Mouse (Mus musculus): ENCODE data around the gene Gm10645. TPM values are rescaled to one million over a fixed set of nuclear protein-coding genes. Genes with fewer than 3 reads are reported as not detected.

The Gm10645 gene
- polyA plus RNA-seq, 1 experiment from 2014 or later: 0.69 TPM

GRCm38 (mm10) chr8:83181851-83182482 lies 16.0 kb upstream of the Gm10645 start:
- peaks cover 96% of the 10 kb centered on the region for H3K79me2 ChIP-seq (ENCODE audit: inconsistent target)
- H3K27ac ChIP-seq: no peak overlapping the region
- no peak overlapping the region for H3K4me3 ChIP-seq (ENCODE audit: inconsistent target)
- 94% methylated on average over 6 of the region's 6 CpGs for WGBS (ENCODE audit: missing documents)
- no peaks in the 10 kb centered on the region for H3K36me3 ChIP-seq (ENCODE audit: inconsistent target)

GRCm38 (mm10) chr8:83178228-83178742 lies 12.3 kb upstream of the Gm10645 start:
- Histone ChIP-seq H3K4me3 (ENCODE audit: inconsistent target) (no peak overlapping the region), H3K36me3 (ENCODE audit: inconsistent target) (no peaks in the 10 kb centered on the region), H3K27ac (0 out of 2 replicates have a peak overlapping the region, but pooled peaks have one; percentile 12), H3K79me2 (ENCODE audit: inconsistent target) (peaks cover 100% of the 10 kb centered on the region)
- WGBS (ENCODE audit: missing documents): 34% methylated on average over 9 of the region's 9 CpGs

DNA sequence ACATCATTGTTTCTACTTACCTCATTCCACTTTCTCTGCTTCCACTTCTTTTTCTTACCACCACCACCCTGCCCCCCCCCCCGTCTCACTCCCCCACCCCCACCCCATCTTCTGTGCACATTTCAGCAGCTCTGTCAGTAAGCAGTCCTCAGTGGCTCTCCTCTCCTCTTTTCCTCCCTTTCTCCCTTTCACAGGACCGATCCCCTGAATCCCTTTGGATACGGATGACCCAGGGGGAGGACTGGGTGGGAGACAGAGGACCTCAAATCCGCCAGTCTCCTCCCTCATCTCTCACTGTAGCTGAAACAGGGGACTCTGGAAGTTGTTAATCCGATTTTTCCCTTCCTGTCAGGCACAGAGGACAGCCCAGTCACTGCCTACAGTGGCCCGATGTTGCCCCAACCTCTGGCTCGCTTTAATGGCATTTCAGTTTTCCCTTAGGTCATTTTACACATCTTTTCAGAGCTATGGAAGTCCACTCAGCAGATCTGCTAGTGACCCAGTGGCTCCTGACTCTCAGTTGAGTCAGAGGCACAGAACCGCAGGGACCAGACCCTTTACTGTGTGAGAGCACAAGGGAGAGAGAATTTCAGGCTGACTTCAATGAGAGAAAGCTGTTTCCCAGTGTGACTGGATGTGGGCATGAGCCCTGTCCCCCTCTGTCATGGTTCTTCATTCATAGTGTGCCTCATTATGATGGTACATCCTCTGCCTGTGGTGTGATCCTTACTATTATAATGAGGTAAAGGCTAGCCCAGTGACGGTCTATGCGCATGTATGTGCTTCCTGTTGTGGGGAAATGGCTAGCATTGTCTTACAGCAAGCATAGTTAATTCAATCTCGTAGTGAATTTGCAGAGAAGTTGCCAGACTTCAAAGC lies 11.6 kb upstream of the Gm10645 start:
- 73% methylated on average over 10 of the region's 11 CpGs for WGBS (ENCODE audit: missing documents)
- Histone ChIP-seq H3K79me2 (ENCODE audit: inconsistent target) (peaks cover 100% of the 10 kb centered on the region), H3K27ac (0 out of 2 replicates have a peak overlapping the region, but pooled peaks have one; percentile 12), H3K4me3 (ENCODE audit: inconsistent target) (no peak overlapping the region), H3K36me3 (ENCODE audit: inconsistent target) (no peaks in the 10 kb centered on the region)

DNA sequence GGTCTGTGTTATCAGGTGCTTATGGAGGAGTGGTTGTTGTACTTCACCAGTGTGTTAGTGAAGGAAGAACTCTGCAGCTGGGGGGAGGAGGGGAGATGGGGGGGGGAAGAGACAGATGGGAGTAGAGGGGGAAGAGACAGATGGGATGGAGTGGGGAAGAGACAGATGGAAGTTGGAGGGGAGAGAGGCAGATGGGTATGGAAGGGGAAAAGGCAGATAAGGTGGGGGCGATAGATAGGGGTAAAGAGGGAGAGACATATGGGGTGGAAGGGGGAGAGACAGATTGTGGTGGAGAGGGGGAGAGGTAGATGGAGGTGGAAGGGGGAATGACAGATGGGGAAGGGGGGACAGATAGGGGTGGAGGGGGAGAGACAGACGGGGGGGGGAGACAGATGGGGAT lies 10.8 kb upstream of the Gm10645 start:
- no peaks in the 10 kb centered on the region for H3K36me3 ChIP-seq (ENCODE audit: inconsistent target)
- WGBS (ENCODE audit: missing documents): 100% methylated on average over 2 of the region's 2 CpGs
- peaks cover 100% of the 10 kb centered on the region for H3K79me2 ChIP-seq (ENCODE audit: inconsistent target)
- no peak overlapping the region for H3K27ac ChIP-seq
- H3K4me3 ChIP-seq (ENCODE audit: inconsistent target): no peak overlapping the region

GRCm38 (mm10) chr8:83175680-83176079 lies 9.7 kb upstream of the Gm10645 start:
- peaks cover 100% of the 10 kb centered on the region for H3K79me2 ChIP-seq (ENCODE audit: inconsistent target)
- H3K4me3 ChIP-seq (ENCODE audit: inconsistent target): no peak overlapping the region
- no peaks in the 10 kb centered on the region for H3K36me3 ChIP-seq (ENCODE audit: inconsistent target)
- WGBS (ENCODE audit: missing documents): 62% methylated on average over 10 of the region's 10 CpGs
- H3K27ac ChIP-seq: no peak overlapping the region

DNA sequence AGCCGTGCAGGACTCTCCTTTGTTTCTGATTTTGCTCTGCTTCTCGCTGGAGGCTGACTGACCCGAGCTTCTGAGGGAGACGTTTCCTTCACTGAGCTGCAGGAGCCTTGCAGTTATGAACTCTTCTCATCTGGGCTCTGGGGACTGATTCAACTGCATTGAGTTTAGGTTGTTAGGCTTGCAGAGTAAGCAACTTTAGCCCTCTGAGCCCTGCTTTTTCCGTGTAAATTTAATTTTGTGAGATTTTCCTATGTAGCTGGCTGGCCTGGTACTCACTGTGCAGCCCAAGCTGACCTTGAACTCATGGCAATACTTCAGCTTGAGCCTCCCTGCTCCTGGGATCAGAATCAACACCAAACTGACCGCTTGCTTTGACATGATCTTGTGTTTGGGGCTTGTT lies 4.9 kb upstream of the Gm10645 start:
- H3K4me3 ChIP-seq (ENCODE audit: inconsistent target): no peak overlapping the region
- WGBS (ENCODE audit: missing documents): 59% methylated on average over 6 of the region's 6 CpGs

GRCm38 (mm10) chr8:83169709-83170108 lies 3.7 kb upstream of the Gm10645 start:
- no peak overlapping the region for H3K4me3 ChIP-seq (ENCODE audit: inconsistent target)
- no peaks in the 10 kb centered on the region for H3K36me3 ChIP-seq (ENCODE audit: inconsistent target)
- H3K79me2 ChIP-seq (ENCODE audit: inconsistent target): peaks cover 87% of the 10 kb centered on the region
- no peak overlapping the region for H3K27ac ChIP-seq
- WGBS (ENCODE audit: missing documents): 64% methylated on average over 2 of the region's 2 CpGs

More for the DNA sequence above, 4.9 kb upstream of the Gm10645 start:
- H3K27ac ChIP-seq: no peak overlapping the region
- H3K36me3 ChIP-seq (ENCODE audit: inconsistent target): no peaks in the 10 kb centered on the region
- H3K79me2 ChIP-seq (ENCODE audit: inconsistent target): peaks cover 98% of the 10 kb centered on the region

- peaks cover 81% of the 10 kb centered on the region for H3K79me2 ChIP-seq (ENCODE audit: inconsistent target)
- H3K4me3 ChIP-seq (ENCODE audit: inconsistent target): no peak overlapping the region
- no peak overlapping the region for H3K27ac ChIP-seq
- 82% methylated on average over 3 of the region's 3 CpGs for WGBS (ENCODE audit: missing documents)
- H3K36me3 ChIP-seq (ENCODE audit: inconsistent target): no peaks in the 10 kb centered on the region
These were observed 3.2 kb upstream of the Gm10645 start for GRCm38 (mm10) chr8:83169127-83169526.

- Histone ChIP-seq H3K36me3 (ENCODE audit: inconsistent target) (no peaks in the 10 kb centered on the region), H3K4me3 (ENCODE audit: inconsistent target) (no peak overlapping the region), H3K27ac (no peak overlapping the region), H3K79me2 (ENCODE audit: inconsistent target) (peaks cover 69% of the 10 kb centered on the region)
- 96% methylated on average over 3 of the region's 3 CpGs for WGBS (ENCODE audit: missing documents)
These were observed 2.0 kb upstream of the Gm10645 start for GRCm38 (mm10) chr8:83167932-83168331.

GRCm38 (mm10) chr8:83165235-83165930 lies 587 bp downstream of the Gm10645 start, which contains the start of gene Tbc1d9:
Gene Tbc1d9, plus strand, starts transcription at chr8:83165352.
- WGBS (ENCODE audit: missing documents): 2% methylated on average over 63 of the region's 63 CpGs
- Histone ChIP-seq H3K79me2 (ENCODE audit: inconsistent target) (peaks cover 43% of the 10 kb centered on the region), H3K4me3 (ENCODE audit: inconsistent target) (peak within 1 kb of the TSS; percentile 60), H3K36me3 (ENCODE audit: inconsistent target) (no peaks in the 10 kb centered on the region), H3K27ac (peak within 1 kb of the TSS; percentile 68)

GRCm38 (mm10) chr8:83160613-83161012 lies 5.4 kb downstream of the Gm10645 start:
- 87% methylated on average over 2 of the region's 2 CpGs for WGBS (ENCODE audit: missing documents)

DNA sequence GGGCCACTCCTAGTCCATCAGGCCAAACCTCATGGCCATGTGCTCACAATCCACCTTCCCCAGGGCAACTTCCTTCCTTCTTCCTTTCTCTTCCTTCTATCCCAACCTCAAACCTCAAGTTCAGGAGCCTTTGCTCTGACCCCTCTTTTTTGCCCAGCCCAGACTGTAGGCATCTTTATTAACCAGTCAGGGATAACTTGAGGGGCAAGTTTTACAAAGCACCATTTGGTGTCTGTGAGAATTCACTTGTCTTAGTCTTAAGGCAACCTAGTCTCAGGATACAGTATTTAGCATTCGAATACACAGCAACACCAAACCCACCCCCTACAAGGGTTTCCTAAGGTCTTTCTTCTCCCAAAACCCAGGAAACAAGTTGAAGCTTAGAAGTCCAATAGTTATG lies 6.4 kb downstream of the Gm10645 start:
- 100% methylated on average over 1 of the region's 1 CpGs for WGBS (ENCODE audit: missing documents)
- H3K36me3 ChIP-seq (ENCODE audit: inconsistent target): no peaks in the 10 kb centered on the region
- H3K27ac ChIP-seq: no peak overlapping the region
- H3K4me3 ChIP-seq (ENCODE audit: inconsistent target): no peak overlapping the region
- no peaks in the 10 kb centered on the region for H3K79me2 ChIP-seq (ENCODE audit: inconsistent target)

More at GRCm38 (mm10) chr8:83160613-83161012, 5.4 kb downstream of the Gm10645 start:
- Histone ChIP-seq H3K36me3 (ENCODE audit: inconsistent target) (no peaks in the 10 kb centered on the region), H3K27ac (no peak overlapping the region), H3K79me2 (ENCODE audit: inconsistent target) (no peaks in the 10 kb centered on the region), H3K4me3 (ENCODE audit: inconsistent target) (no peak overlapping the region)

DNA sequence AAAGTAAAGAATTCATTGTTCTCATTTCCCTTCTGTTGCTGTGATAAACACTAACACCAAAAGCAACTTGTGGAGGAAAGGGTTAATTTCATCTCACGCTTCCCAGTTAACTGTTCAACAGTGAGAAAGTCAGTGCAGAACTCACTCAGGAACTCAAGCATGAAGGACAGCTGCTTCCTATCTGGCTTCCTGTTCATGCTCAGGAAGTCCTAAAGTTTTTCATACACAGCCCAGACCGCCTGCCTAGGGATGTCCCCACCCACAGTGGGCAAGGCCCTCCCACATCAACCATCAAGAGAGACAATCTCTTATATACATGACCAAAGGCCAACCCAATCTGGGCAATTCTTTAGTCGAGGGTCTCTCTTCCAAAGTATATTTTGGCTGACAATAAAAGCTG lies 7.0 kb downstream of the Gm10645 start:
- no peak overlapping the region for H3K27ac ChIP-seq
- 43% methylated on average over 3 of the region's 3 CpGs for WGBS (ENCODE audit: missing documents)

DNA sequence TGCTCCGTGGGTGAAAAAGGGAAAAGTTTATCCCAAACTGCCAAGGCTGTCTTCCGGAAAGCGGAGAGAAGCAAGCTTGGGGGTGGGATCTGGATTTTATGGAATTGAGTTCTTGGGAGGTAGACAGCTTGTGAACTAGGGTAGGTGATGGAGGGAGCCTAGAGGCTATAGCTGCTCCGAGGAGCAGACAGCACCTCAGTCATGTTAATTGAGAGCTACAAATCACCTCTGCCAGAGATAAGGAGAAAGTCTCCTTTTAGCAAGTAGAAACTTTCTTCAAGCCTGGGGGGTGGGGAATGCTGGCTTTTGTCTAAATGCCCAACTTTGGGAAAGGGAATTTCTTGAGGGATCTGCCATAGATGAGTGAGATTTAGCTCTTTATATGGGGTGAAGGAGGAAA lies 10.9 kb downstream of the Gm10645 start:
- H3K4me3 ChIP-seq (ENCODE audit: inconsistent target): no peak overlapping the region
- no peaks in the 10 kb centered on the region for H3K36me3 ChIP-seq (ENCODE audit: inconsistent target)
- H3K27ac ChIP-seq: no peak overlapping the region
- no peaks in the 10 kb centered on the region for H3K79me2 ChIP-seq (ENCODE audit: inconsistent target)
- WGBS (ENCODE audit: missing documents): 82% methylated on average over 4 of the region's 4 CpGs

More for the DNA sequence above, 7.0 kb downstream of the Gm10645 start:
- Histone ChIP-seq H3K36me3 (ENCODE audit: inconsistent target) (no peaks in the 10 kb centered on the region), H3K79me2 (ENCODE audit: inconsistent target) (no peaks in the 10 kb centered on the region), H3K4me3 (ENCODE audit: inconsistent target) (no peak overlapping the region)
